Mouse (Mus musculus): ENCODE results near the gene Cacna2d1.

GRCm38 (mm10) chr5:16000917-16001316, 66.4 kb downstream of the Cacna2d1 start:
- TF ChIP-seq POLR2A (IDR thresholded peaks at IDR 0.05; ENCODE audit: borderline replicate concordance, low read depth, low read length) (no peak), CTCF (IDR thresholded peaks at IDR 0.05; ENCODE audit: low read depth, low read length) (no peak)
